Mouse (Mus musculus) ES-E14 (cell line): ENCODE results near the gene Cux1.

Experiments used
- CHD2 ChIP-seq: IDR thresholded peaks from 2 replicates; pipeline ENCODE4 v1.6.1; 2014; ENCODE audit warnings: mild to moderate bottlenecking, low read depth, low read length, inconsistent platforms
- HCFC1 ChIP-seq: IDR thresholded peaks from 2 replicates; pipeline ENCODE4 v1.6.1; 2012; ENCODE audit warnings: low read length, inconsistent platforms, borderline replicate concordance; ENCODE audit not compliant: insufficient read depth
- MAFK ChIP-seq: IDR thresholded peaks from 2 replicates; pipeline ENCODE4 v1.6.1; 2014; ENCODE audit warnings: mild to moderate bottlenecking, low read depth, low read length, inconsistent platforms; ENCODE audit not compliant: insufficient read depth
- ZC3H11A ChIP-seq: IDR thresholded peaks from 2 replicates; pipeline ENCODE4 v1.6.1; 2012; ENCODE audit warnings: low read depth, mild to moderate bottlenecking, inconsistent platforms, low read length, borderline replicate concordance
- ZNF384 ChIP-seq: IDR thresholded peaks from 2 replicates; pipeline ENCODE4 v1.6.1; 2012; ENCODE audit warnings: low read depth, low read length, inconsistent platforms

DNA sequence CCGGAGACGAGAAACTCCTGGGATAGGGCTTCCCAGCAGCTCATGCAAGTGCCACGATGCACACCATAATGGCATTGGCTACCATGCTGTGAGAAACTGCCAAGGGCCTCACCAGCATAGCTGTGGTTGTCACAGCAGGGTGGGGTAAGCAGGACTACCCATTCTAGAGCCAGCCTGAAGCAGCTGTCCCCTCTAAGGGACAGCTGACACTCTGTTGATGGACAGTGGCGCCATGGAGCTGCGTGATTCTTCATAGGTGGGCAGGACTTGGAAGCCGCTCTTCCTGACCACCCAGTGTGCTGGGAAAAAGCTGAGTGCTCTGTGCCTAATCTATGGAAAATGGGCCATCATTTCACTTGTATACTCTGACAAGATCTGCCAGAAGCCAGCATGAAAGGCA lies 266.4 kb downstream of the Cux1 start:
- TF ChIP-seq MAFK = no peak
- no peak for TF ChIP-seq CHD2
- no peak for TF ChIP-seq ZC3H11A
- TF ChIP-seq ZNF384 = no peak
- TF ChIP-seq HCFC1 = no peak
